Mouse (Mus musculus): ENCODE data around the gene Smg6.

Smg6 gene

DNA sequence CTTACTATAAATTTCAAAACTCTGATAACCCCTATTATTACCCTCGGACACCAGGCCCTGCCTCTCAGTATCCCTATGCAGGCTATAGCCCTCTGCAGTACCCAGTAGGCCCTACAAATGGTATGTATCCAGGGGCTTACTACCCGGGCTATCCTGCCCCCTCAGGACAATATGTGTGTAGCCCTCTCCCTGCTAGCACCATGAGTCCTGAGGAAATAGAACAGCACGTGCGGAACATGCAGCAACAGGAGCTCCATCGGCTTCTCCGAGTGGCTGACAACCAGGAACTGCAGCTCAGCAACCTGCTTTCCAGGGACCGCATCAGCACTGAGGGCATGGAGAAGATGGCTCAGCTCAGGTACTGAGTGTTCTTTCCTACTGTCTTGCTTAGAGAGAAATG, 4.8 kb downstream of the Smg6 start:
- DNase-seq, result no peak

DNA sequence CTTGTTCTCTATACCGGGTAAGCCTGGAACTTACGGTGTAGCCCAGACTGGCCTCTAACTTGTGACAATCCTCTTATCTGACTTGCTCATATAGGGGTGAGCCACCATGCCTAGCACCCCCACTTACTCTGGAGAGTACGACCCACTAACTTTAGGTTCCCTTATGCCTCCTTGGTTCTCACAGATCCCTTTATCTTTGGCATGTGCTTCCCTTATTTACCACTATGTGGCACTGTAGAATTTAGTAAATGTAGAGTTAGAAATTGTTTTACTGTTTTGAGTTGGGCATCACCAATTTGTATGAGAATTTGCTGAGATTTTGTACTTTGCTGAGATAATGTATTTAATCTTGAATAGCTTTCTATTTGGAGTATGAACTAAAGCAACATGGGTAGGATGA, 20.7 kb downstream of the Smg6 start:
- peak in 1 of 2 experiments; percentile 12 for DNase-seq

DNA sequence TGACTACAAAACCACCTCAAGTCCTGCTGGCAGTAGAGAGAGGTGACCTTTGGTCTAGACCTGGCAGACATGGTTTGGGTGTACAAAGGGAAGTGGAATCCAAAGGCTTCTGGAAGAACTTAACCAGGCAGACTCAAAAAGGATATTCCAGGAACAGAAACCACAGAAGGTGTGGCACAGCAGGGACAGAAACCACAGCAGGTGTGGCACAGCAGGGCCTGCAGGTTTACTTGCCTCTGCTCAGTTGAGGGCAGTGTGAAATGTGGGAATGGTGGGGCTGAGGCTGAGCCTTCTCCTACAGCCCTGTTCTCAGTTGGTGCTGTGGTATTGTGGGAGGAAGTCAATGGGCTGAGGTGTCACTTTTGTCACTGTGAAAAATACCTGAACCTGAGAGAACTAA, 29.3 kb downstream of the Smg6 start:
- peak; percentile 16 to 19 for DNase-seq

DNA sequence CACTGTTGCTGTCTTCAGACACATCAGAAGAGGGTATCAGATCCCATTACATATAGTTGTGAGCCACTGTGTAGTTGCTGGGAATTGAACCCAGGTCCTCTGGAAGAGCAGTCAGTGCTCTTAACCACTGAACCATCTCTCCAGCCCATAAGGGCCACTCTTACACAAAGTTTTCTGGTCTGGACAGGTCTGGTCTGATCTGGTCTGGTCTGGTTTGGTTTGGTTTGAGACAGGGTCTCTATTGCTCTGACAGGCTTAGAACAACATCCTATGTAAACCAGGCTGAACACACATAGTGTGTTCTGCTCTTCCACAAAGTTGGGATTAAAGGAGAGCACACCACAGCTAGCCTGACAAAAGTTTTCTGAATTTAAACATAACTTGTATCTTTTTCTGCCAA, 30.4 kb downstream of the Smg6 start:
- DNase-seq, result no peak

DNA sequence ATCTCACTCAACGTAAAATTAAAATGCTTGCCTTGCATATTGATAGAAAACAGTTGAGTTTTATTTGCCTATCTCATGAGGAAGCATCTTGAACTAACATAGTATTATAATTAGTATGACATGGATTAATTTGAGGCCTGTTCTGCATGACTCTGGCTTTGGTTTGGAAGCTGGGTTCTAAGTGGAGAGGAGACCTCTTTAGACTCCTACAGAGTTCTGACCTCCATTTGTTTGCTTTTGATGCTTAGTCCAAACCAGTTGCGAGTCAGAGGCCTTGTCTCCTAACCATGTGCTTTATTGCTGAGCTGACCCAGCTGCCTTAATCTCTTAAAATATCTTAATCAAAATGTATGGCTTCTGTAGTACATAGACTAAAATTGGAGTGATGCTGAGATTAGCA, 32.0 kb downstream of the Smg6 start:
- DNase-seq, result no peak

DNA sequence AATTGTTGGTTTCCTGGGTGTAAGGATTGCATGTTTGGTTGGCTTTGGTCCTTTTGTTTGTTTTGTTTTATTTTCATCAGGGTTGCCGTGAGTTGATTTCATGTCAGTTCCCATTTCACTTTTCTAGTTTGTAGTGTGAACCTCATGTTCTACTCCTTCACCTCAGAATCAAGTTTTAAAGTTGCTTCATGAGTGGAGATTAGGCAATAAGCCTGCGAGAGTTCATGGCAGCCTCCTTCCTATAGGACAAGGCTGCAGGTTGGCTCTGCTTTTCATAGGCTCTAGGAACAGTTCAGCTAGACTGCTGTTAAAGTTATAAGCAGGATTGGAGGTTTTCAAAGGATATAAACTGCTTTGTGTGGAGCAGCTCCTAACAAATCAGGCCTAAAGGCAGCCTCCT, 33.9 kb downstream of the Smg6 start:
- no peak for DNase-seq

DNA sequence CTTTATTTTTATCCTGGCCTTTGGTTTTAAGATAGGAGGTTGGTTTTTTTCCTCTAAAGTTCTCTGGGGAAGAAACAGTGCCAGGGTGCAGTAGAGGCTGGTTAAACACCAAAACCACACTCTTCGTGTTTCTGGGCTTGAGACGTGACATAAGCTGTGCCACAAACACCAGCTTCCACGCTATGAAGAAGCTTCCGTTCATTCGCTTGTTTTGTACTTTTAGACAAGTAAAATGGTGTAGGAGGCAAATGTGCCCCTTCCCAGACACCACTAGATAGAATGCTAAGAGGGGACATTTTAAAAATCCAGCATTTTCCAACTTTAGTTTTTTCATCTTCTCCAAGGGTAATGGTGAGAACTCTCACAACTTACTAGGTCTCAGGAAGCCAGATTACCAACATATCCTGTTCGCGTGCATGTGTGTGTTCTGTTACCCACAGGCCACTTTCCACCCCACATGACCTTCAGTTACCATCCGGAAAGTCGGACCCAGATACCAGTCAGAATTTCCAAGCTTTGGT, 34.5 kb downstream of the Smg6 start:
- no peak for DNase-seq

DNA sequence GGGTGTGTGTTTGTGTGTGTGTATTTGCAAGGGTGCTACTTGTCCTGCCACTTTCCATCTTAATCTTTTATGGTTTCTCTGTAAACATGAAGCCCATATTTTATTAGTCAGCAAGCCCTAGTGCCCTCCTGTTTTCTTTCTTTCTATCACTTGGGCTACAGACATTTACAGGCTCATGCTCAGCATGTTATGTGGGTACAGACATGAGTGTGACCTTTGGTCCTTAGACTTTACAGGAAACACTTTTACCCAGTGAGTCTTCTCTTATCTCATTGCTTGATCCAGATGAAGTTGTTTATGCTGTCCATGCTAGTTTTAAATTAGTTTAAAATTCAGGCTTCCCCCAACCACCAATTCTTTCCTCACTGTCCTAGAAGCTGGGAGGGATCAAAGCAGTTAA, 36.3 kb downstream of the Smg6 start:
- no peak for DNase-seq

DNA sequence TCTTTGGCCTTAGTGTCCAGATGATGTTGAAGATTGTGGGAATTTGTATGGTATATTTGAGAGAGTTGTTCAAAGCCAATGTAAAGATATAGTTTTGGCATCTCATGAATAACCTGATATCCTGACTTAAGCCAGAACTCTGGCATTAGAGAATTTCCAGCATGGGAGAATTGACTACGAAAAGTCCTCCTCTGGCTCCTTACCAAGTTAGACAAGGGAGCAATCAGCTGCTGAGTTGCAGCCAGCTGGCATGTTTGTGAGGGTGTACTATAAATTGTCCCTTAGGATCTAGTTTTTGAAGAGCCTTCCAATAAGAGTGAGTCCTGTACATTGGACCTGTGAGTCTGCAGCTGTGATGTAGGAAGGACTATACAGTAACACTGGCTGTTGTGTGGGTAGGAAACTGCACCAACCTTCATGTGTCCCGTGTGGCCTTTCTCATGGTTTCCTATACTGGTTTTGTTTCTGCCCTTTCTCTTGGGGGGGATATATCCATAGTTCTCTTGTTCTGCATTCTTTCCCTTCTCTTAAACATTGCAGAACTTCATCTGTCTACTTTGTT, 37.3 kb downstream of the Smg6 start:
- DNase-seq, result peak in 1 of 2 experiments; percentile 10

DNA sequence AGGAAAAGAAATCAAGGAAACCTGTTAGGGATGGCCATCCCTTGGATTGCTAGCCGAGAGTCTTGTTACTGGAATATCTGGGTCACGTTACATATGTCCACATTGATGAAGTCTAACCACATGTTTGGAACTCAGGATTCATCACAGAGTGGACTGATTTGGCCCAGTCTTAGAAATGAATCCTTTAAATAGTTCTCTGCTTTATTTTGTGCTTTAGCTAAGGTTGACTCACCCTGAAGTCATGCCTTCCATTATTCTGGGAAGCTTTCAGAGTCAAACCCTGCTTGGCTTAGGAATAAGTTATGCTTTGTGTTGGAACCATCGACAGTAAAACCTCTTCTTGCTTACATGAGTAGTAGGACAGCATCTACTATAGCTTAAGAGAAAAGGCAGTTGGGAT, 39.9 kb downstream of the Smg6 start:
- no peak for DNase-seq

DNA sequence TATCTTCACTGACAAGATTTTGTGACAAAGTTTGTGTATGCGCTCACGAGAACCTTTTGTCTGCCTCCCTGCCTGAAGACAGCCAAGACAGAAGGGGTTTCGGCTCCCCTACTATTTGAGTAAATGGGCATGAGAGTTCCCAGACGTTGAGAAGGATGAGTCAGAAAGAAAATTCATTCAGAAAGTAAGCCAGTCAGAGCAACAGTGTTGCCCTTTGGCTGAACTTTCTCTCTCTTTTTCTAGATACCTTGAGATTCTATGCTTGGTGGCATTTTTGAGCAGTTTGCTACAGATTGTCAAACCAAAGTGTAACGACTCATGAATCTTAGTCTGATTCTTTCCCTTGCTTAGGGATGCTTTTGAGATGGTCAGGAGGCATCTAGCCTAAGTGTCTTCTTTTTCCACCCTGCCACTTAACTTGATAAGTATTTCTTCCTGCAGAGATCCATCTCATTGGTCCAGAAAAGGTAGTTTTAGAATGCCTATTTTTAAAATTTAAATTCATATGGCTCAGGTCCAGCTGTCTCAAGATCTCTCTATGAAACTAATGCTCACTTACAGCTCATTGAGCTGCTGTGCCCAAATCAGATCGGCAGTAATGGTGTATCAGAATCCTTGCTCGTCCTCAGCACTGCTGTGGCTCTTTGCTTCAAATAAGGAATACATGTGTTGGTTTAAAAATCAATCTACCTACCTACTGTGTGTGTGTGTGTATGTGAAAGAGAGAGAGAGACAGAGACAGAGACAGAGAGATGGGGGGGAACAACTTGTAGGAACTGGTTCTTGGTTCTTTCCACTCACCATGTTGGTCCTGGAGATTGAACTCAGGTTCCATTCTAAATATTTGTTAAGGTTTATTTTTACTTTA, 47.9 kb downstream of the Smg6 start:
- no peak for DNase-seq

DNA sequence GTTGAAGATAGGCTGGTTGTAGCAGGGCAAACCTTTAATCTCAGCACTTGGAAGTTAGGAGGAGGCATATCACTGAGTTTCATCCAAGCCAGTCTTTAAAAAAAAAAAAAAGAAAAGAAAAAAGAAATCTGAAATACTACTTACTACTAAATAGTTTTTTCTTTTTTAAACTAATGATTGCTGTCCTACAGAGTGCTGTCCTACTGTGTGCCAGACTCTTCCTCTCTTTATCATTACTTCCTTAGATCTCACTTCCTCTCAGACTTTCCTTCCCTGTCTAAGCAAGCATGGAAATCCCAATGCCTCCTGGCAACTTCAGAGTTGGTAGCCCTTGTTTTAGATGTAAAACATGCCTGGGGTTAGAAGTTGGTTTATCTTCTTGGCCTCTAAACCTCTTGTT, 49.0 kb downstream of the Smg6 start:
- no peak for DNase-seq

DNA sequence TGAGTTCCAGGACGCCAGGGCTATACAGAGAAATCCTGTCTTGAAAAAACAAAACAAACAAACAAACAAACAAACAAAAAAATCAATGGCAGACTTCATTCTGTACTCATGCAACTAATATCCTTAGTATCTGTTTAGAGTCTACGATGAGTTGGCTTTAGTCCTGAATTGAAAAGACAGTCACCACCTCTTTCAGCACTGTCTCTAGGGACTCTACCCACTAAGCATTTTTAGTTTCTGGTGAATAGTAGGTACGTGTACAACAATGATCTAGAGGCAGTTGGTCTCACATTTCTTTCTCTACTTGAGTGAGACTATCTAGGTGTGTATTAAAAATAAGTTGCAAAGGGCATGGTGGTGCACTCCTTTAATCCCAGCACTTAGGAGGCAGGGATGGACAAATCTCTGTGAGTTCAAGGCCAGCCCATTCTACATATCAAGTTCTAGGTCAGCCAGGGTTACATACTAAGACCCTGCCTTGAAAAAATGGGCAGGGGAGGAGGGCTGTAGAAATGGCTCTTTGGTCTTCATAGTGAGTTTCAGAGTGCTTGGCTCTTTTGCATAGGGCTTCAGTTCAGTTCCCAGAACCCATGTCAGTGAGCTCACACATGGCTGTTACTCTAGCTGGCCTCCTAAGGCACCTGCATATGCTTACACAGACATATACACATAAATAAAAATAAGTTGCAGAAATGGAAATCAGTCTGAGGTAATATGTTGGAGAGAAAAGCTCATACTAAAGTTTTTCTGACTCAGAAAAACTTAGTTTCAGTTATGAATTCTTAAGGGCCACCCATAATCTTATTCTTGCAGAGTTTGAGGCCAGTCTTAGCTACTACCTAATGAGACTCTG, 51.4 kb downstream of the Smg6 start:
- DNase-seq, result no peak

DNA sequence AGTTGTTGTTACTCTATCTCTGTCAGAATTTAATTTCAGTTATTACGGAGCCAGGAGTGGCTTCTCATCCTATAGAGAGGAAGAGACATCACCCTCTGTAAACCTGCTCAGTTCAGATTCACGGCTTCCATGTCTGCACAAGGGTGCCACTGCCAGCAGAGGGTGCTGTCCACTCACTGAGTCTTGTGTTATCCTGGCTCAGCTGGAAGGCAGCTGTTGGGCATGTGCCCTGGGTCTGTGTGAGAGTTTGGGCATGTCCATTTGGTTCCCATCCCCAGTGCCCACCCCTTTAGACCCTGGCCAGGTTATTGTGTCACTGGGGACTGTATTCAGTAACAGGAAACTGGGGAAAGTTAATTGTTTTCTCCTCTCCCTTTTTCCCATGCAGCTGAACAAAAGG, 55.8 kb downstream of the Smg6 start:
- peak; percentile 67 to 68 for DNase-seq

DNA sequence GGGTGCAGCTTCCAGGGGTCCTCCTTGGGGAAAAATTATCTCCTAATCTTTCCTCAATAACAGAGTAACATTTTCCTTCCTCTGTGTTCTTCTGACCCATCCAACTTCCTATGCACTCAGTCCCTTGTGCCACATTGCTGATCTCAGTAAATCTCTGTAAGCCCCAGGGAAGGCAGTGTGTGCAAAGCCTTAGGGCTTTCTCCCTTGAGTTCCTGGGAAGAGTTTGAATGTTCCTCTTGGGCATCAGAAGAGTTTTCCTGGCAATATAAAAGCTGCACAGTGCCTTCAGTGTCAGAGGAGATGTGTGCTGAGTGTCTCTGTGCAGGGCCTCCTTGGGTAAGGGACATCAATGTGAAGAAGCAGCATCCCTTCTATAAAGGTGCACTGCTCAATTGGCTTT, 56.6 kb downstream of the Smg6 start:
- no peak for DNase-seq

DNA sequence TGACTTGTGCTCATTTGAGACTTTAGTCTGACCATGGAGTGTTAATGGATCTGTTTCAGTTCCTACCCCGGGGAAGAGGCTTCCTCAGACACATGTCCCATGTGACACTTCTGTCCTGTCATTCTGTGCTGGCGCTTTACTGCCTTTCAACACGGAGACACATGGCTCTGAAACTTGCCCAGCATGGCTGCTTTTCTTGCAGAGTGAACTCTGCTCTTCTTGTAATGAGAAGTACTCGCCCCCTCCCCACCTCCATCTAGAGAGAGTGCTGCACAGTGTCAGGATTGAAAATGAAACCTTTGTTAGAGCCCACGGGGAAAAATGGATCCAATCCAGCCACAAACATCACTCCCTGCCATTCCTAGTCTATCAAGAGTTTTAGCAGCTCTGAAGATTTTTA, 62.5 kb downstream of the Smg6 start:
- no peak for DNase-seq

DNA sequence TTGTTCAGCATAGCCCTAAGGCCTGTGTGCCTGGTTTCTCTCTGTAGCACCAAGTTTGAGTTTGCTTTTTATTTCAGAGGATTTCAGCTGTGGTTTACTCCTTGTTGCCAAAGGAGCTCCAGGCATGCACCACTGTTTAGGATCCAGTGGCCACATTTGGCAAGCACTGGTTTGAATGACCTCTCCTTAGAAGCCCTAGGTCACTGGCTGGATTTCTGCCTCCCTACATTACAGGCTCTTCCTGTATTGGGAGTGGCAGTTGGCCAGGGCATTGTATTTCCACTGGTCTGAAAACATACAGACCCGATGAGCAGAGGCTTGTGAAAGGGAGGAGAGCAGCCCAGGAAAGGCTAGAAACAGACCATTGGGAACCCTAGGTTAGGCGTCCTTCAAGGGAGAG, 63.4 kb downstream of the Smg6 start:
- DNase-seq, result no peak

DNA sequence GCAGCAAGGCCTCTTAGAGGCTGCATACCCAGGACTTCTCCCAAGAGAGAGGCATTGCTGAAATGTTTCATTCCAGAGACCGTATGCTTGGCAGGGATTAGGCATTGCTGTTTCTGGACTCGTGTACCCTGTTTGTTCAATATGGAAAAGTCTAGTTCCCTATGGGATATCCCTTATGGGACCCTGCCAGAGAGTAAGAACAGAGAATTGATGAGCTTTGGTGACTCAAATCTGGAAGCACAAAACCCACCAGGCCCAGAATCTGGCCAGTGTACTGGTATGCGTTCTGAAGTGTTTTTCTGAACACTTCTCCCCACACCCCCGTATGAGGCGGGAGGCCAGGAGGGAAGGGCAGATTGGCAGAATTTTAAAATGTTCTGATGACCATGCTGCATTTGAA, 64.9 kb downstream of the Smg6 start:
- no peak for DNase-seq

DNA sequence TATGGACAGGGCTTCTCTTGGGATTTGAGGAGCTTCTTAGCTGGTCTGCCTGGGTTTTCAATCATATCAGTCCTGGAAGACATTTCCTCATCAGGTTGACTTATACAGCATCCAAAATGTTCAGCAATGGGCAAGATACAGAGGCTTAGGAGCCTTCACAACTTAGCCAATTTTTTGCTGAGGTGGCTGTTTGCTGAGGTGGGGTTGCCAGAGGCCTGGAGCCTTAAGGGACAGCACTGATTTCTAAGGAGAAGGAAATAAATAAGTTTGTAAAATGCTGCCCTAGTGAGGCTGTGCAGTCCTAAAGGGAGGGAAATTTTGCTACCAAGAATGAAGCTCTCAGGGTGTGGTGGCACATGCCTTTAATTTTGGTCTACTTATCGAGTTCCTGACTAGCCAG, 65.7 kb downstream of the Smg6 start:
- no peak for DNase-seq

DNA sequence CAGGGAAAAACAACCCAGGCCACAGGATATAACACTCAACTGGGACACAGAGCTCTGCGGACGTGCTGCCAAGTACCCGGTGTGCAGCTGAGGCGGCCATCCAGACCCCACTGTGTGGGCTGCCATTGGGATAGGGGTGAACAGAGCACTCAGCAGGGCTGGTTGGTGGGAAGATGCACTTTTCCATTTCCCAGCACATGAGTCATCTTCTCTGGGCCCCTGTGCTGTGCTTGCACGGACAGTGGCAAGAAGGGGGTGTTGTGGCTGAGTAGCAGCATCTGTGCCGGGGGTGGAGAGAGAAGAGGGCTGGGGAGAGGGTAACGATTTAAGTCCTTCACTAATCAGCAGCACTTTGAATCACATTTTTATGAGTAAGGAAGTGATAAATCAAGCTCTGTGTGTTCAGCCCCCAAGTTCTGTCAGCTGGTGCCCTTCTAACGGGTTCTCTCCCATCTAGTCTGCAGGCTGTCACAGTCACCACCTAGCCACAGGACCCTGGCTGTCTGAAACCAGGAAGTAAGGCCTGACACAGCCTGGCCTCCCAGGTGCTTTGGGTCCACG, 66.9 kb downstream of the Smg6 start:
- DNase-seq, result no peak

DNA sequence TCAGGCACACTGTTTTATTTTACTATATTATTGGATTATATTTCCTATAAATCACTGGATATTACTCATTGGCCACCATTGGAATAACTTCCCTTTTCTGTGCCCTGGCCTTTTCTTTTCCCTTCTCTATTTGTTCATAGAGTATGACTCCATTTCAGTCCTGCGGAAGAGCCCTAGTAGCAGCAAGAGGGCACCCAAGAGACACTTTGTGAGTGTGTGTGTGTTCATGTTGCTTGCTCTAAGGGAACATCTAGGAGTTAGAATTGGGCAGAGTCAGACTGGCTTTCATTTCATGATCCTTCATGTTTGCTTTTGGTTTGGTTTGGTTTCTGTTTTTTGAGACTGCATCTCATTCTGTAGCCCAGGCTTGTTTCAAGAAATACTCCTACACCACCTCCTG, 68.5 kb downstream of the Smg6 start:
- no peak for DNase-seq

DNA sequence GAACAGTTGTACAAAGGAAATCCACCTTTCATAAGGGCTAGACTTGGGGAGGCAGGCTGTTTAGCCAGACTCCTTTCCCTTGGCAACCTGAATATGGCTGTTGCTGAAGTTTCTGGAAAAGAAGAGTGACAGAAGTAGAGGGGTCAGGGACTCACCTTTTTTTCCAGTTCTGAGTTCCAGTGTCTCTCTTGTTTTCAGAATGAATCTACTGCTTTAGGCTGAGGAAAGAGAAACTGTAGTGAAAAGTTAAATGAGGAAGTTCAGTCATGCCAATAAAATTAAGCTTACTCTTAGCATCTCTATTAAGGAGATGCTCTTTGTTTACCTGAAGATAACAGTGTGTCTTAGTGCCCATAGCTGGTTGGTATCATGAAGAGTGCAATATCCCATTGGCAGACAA, 69.2 kb downstream of the Smg6 start:
- DNase-seq, result no peak

DNA sequence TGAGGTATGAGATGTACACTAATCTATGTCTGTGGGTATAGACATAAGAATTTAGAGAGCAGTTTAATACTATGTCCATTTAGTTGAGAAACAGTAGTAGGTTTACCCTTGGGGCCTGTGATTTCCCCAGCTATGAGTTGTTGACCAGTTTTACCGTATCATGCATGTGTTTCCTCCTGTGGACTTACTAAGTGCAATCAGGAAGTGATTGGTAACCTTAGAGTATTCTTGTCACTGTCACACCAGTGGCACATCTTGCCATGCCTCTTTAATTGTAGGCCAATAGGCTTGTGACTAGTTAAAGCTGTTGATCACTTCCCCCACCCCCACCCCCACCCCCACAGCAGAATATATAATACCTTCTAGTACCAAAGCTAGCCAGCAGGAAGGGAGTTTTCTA, 70.9 kb downstream of the Smg6 start:
- no peak for DNase-seq

All from cerebellum, postnatal 36 days (tissue).